Mouse (Mus musculus) heart, adult 2 months (tissue): ENCODE results near the gene Ntrk3. TPM values are rescaled to one million over a fixed set of nuclear protein-coding genes. Genes with fewer than 3 reads are reported as not detected.

Experiments used
- DNase-seq, 2 experiments: peaks; one replicate each; pipeline ENCODE4 v3.0.0; 2021
- H3K27ac ChIP-seq: fragments of 200-600 bp; 2 replicates; pipeline ENCODE4 v1.8.1; 2022
- H3K27me3 ChIP-seq: fragments of 200-500 bp; 2 replicates; pipeline ENCODE4 v1.6.1; 2012; ENCODE audit warnings: mild to moderate bottlenecking, low read length, inconsistent platforms, mixed read lengths; ENCODE audit not compliant: control insufficient read depth, insufficient read depth
- H3K36me3 ChIP-seq: fragments of 200-500 bp; 2 replicates; pipeline ENCODE4 v1.6.1; 2012; ENCODE audit warnings: low read length, inconsistent platforms; ENCODE audit not compliant: control insufficient read depth, insufficient read depth
- H3K4me1 ChIP-seq: fragments of 200-500 bp; 2 replicates; pipeline ENCODE4 v1.6.1; 2011; ENCODE audit warnings: low read length; ENCODE audit not compliant: control insufficient read depth, insufficient read depth
- H3K4me3 ChIP-seq: fragments of 200-600 bp; 2 replicates; pipeline ENCODE4 v1.8.1; 2022
- H3K79me2 ChIP-seq: fragments of 200-500 bp; replicated peaks from 2 replicates; pipeline ENCODE4 v1.6.1; 2012; ENCODE audit warnings: mild to moderate bottlenecking, inconsistent platforms, low read length, moderate library complexity, mixed read lengths; ENCODE audit not compliant: control insufficient read depth, insufficient read depth
- H3K9ac ChIP-seq: fragments of 200-500 bp; 2 replicates; pipeline ENCODE4 v1.6.1; 2012; ENCODE audit warnings: low read depth, mild to moderate bottlenecking, control low read depth, inconsistent platforms, low read length, mixed read lengths
- CTCF ChIP-seq: fragments of 200-600 bp; IDR thresholded peaks from 2 replicates; pipeline ENCODE4 v1.8.1; 2022; ENCODE audit warnings: antibody characterized with exemption, mild to moderate bottlenecking, moderate library complexity
- EP300 ChIP-seq: fragments of 200-500 bp; IDR thresholded peaks from 2 replicates; pipeline ENCODE4 v1.6.1; 2011; ENCODE audit warnings: low read depth, low read length, control low read depth; ENCODE audit not compliant: insufficient read depth
- POLR2A ChIP-seq: fragments of 200-500 bp; IDR thresholded peaks from 2 replicates; pipeline ENCODE4 v1.6.1; 2011; ENCODE audit warnings: mild to moderate bottlenecking, low read depth, low read length, control low read depth; ENCODE audit not compliant: insufficient read depth
- WGBS: fragments of 180-500 bp; shearing (Covaris S2); methylation state at CpG from one replicate; pipeline ENCODE4 v1.1.7; 2018; 5-methylcytosine and 5-hydroxymethylcytosine counted together
- intact Hi-C: fragments of 180-260 bp; cut with DNase I; formaldehyde crosslinking; loops from one replicate; pipeline ENCODE4 v1.15.1; 2025
- polyA plus RNA-seq: library from polyadenylated mRNA; depleted of rRNA; stranded (reverse); fragments of >200 nt; gene quantifications from 2 replicates; pipeline ENCODE4 v1.2.3, GENCODE M21; 2012
- total RNA-seq, 2 experiments: library from RNA; stranded (reverse); gene quantifications; 2 replicates each; pipeline ENCODE4 v1.2.3; 2021

Ntrk3 gene
- total and polyA plus RNA-seq, 3 experiments: 1.4 to 9.1 (median 1.8) TPM

DNA sequence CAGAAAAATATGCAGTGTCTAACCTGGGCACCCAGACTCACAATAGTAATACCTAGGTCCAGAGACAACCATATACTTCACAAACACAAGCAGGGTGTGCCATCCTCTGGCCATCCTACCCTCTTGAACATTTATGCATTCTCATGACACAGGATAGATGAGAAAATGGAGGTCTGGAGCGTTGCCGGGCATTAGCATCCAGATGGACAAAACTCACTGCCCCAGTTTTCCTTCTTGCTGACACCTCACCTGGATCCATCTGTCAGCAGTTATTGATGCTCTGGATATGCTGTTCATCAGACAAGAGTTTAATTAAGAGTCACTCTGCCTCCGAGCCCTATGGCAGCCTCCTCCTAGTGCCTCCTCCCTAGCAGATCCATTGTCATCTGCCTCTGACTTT lies 254.1 kb downstream of the Ntrk3 start:
- TF ChIP-seq CTCF (no peak), EP300 (no peak), POLR2A (no peak)
- no peak for DNase-seq
- Histone ChIP-seq H3K9ac (no peak overlapping the region), H3K36me3 (no peaks in the 10 kb centered on the region), H3K4me1 (no peaks in the 10 kb centered on the region), H3K27ac (no peak overlapping the region), H3K4me3 (no peak overlapping the region), H3K79me2 (no peaks in the 10 kb centered on the region), H3K27me3 (no peaks in the 10 kb centered on the region)
- intact Hi-C loops: no loop called here
- WGBS: 89% methylated on average over 3 of the region's 3 CpGs

DNA sequence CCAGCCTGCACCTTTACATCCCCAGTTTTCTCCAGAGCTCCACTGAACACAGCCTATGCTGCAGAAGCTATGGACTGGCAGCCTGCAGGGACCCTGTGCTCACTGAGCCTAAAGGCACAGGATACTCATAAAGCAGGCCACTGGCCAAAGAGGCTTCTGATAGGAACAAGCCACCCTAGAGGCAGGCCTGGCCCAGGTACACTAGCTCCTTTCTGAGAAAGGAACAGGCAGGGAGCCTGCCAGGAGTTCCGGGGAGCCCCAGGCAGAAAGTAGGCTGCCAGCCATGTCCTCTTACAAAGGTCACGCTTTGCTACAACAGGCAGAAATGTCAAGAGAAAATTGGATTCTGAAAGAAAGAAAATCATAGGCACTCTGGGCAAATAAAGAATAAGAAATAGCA lies 254.8 kb downstream of the Ntrk3 start:
- DNase-seq: peak; percentile 27 to 63
- no peaks in the 10 kb centered on the region for H3K79me2 ChIP-seq
- H3K36me3 ChIP-seq: no peaks in the 10 kb centered on the region
- H3K4me1 ChIP-seq: no peaks in the 10 kb centered on the region
- WGBS: 53% methylated on average over 2 of the region's 2 CpGs
- no peak overlapping the region for H3K27ac ChIP-seq
- TF ChIP-seq EP300 (no peak), POLR2A (no peak), CTCF (no peak)
- intact Hi-C loops: no loop called here
- H3K27me3 ChIP-seq: no peaks in the 10 kb centered on the region
- no peak overlapping the region for H3K9ac ChIP-seq
- no peak overlapping the region for H3K4me3 ChIP-seq

DNA sequence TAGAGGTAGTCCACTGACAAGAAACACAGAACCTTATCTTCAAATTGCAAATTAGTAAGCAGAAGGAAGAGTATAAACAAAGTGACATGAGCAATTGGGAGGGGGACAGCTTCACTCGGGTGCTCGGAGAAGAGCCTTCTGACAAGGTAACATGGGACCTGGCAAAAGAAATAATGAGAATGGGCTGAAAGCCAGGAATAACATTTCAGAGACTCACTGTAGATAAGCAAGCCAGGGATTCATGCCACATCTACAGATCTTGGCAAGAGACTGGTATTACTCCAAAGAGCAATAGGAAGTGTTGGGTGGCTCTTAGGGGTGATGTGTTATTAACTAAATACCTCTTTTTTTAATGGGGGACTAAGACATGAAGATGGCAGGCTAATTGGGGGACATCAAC lies 258.9 kb downstream of the Ntrk3 start:
- Histone ChIP-seq H3K79me2 (no peaks in the 10 kb centered on the region), H3K4me1 (no peaks in the 10 kb centered on the region), H3K4me3 (no peak overlapping the region), H3K9ac (no peak overlapping the region), H3K27me3 (no peaks in the 10 kb centered on the region), H3K36me3 (no peaks in the 10 kb centered on the region), H3K27ac (no peak overlapping the region)
- intact Hi-C loops: no loop called here
- DNase-seq: no peak
- WGBS: 34% methylated on average over 2 of the region's 2 CpGs
- no peak for TF ChIP-seq EP300
- TF ChIP-seq CTCF: no peak
- TF ChIP-seq POLR2A: no peak

DNA sequence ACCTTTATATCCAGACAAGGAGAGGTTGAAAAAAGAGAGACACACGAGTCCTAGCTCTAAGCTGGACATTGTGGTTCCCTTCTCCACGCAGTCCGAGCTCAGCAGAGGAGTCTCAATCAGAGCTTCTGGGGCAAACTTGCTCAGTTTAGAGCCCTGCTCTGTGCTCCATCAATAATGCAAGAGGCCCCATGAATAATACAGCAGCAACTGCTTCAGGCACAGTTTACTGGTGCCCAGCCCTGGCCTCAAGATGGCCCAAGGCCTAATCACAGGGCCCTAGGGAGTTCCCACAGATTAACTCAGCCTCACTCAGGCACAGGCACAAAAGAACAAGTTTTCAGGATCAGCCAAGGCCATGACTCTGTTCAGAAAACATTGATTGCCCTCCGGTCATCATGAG lies 266.1 kb downstream of the Ntrk3 start:
- 69% methylated on average over 4 of the region's 4 CpGs for WGBS
- intact Hi-C loops: no loop called here

DNA sequence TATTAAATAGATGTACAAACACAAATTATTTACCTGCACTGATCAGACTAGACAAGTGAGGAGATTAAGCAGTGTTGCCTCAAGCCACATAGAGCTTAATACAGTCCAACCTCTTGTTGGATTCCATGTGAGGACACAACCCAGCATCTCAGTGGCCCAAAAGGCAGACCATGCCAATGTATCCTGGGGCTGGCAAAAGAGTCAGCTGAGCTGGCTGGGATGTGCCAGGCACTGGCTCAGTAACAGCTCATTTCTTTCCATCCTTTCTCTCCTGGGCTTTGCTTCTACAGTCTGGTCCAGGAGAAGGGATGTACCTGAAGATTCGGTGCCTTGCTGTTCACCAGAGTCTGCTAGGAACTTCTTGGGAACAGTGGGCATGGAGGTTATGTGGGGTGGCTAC lies 266.5 kb downstream of the Ntrk3 start:
- no peaks in the 10 kb centered on the region for H3K79me2 ChIP-seq
- DNase-seq: no peak
- H3K9ac ChIP-seq: no peak overlapping the region
- no peak overlapping the region for H3K27ac ChIP-seq
- intact Hi-C loops: no loop called here
- H3K4me1 ChIP-seq: no peaks in the 10 kb centered on the region
- no peaks in the 10 kb centered on the region for H3K36me3 ChIP-seq
- H3K27me3 ChIP-seq: no peaks in the 10 kb centered on the region
- WGBS: 62% methylated on average over 1 of the region's 1 CpGs
- no peak overlapping the region for H3K4me3 ChIP-seq
- TF ChIP-seq CTCF (no peak), EP300 (no peak), POLR2A (no peak)

More for the DNA sequence above, 266.1 kb downstream of the Ntrk3 start:
- Histone ChIP-seq H3K4me1 (no peaks in the 10 kb centered on the region), H3K27me3 (no peaks in the 10 kb centered on the region), H3K27ac (no peak overlapping the region), H3K36me3 (no peaks in the 10 kb centered on the region), H3K9ac (no peak overlapping the region), H3K79me2 (no peaks in the 10 kb centered on the region), H3K4me3 (no peak overlapping the region)
- TF ChIP-seq EP300 (no peak), CTCF (no peak), POLR2A (no peak)
- DNase-seq: no peak

DNA sequence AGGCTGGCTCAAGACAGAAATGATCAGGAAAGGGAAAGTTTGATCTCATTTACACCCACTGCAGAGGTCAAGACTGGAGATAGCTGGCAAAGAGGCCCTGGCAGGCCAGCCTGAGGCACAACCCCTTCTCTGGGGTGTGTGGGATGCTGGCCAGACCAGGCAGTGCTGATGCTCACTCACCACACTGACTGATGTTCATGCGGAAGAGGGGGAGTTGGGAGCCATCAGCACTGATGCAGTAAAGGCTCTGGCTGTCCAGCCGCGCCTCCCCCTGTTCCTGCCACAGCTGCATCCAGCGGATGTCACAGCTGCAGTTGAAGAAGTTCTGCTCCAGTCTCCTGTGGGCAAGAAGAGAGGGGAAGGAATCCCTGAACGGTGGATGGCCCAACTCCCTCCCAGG lies 275.2 kb downstream of the Ntrk3 start:
- no peak for DNase-seq
- no peak overlapping the region for H3K27ac ChIP-seq
- no peak overlapping the region for H3K4me3 ChIP-seq
- no peaks in the 10 kb centered on the region for H3K79me2 ChIP-seq
- no peaks in the 10 kb centered on the region for H3K27me3 ChIP-seq
- no peak overlapping the region for H3K9ac ChIP-seq
- TF ChIP-seq CTCF (no peak), EP300 (no peak), POLR2A (no peak)
- intact Hi-C loops: no loop called here
- WGBS: 71% methylated on average over 5 of the region's 5 CpGs
- H3K36me3 ChIP-seq: no peaks in the 10 kb centered on the region
- H3K4me1 ChIP-seq: no peaks in the 10 kb centered on the region
